Mouse (Mus musculus): ENCODE measurements around the gene Aebp1.
"Not testable (repeated sequence)": the region's sequence is repeated elsewhere in the genome, so short reads cannot be mapped to it uniquely, and the experiment has no call there.

Gene Aebp1

DNA sequence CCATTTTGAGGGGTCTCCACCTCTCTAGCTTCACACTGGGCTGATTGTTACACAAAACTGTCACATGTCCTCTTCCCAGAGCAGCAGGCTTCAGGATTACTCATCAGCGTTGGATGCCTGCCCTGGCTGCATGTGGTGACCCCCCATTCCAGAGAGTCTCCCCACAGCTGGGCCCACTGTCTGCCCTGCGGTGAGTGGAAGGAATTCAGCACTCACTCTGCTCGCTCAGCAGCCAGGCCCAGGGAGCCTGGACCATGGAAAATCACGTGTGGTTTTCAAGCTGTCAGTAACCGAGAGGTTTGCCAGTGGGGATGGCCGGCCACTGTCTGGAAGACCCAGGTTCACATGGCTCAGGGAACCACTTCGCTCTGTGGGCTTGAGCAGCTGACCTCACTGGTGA is 5.8 kb upstream of the Aebp1 start:
- DNase-seq (ENCODE audit: low spot score in 2 of 2): no peak

DNA sequence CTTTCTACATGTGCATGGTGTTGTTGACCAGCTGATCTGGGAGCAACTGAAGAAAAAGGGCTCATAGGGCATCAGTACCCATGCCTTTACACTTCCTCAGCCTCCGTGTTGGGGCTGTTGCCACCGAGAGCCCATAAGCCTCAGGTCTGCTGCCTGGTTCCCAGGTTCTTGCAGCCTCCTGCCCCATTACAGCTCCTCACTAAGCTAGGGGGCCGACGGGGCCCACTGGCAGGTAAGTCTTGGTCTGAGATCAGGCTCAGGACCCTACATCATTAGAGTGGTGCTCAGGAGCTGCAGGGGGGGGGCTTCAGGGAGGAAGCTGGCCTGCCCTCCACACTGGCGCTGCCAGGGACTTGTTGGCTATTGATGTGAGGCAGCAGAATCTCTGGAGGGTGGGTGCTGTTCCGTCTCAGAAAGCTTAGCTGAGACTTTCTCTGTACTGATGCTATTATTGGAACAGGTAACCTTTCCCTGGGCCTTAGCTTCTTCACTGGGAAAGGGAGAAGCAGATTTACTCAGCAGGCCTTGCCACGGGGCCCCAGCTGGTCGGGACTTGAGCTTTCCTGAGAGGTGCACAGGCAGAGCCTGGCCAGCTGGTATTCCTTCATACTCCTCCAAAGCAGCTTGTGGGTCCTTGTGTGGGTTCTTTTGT is 5.1 kb upstream of the Aebp1 start:
- no peak for DNase-seq (ENCODE audit: low spot score in 2 of 2)

DNA sequence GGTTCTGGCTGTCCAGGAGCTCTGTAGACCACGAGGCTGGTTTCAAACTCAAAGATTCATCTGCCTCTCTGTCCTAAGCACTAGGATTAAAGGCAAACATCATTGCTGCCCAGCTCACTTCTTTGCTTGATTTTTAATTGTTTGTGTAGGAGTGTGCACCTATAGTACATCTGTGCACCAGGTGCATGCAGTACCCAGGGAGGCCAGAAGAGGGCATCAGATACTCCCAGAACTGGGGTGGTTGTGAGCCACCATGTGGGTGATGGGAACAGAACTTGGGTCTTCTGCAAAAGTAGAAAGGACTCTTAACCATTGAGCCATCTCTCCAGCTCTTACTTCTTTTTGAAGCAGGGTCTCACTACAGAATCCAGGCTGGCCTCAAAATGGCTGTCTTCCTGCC is 3.0 kb upstream of the Aebp1 start:
- no peak for DNase-seq (ENCODE audit: low spot score in 2 of 2)

DNA sequence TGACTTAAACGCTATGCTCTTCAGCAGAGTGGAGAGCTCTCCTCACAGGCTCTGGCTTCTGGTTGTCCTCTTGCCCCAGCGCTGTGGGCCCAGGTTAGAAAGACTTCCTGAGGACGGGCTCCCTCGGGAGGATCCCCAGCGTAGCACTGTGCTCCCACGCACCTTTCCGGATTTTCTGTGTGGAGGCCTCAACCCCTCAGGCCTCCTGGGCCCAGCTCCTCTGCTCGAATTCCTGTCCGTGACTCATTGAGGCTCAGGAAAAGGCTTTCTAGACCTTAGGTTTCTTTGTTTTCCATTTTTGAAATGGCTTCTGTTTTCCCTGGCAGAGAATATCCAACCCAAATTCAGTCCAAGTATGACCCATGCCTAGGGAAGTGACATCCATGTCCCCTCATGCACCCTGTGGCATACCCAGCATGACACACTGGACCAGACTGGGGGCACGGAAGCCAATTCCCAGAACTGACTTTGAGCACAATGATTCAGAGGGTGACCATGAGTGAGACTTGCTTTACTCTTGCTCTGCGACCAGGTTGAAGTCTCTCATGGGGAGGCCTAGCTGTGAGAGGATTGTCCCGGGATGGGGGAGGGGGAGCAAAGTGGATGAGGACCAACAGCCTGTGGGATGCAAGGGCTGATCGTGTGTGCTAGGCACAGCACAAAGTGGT is 1.7 kb upstream of the Aebp1 start:
- DNase-seq (ENCODE audit: low spot score in 2 of 2): no peak

DNA sequence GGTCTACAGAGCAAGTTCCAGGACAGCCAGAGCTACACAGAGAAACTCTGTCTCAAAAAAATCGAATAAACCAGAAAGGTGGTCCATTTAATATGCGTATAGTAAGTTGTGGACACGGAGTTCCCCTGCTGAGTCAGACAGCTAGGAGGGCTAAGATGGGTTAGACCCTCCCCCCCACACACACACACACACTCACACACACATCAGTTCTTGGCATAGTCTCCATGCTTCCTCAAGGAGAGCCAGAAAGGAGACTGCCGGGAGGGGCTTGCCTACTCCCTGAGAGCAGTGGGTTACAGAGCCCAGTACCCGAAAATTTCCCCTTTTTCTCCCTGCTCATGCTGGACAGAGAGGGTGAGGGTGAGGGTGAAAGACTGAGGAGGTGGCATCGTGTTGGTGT is 1.1 kb upstream of the Aebp1 start:
- DNase-seq (ENCODE audit: low spot score in 2 of 2): no peak

DNA sequence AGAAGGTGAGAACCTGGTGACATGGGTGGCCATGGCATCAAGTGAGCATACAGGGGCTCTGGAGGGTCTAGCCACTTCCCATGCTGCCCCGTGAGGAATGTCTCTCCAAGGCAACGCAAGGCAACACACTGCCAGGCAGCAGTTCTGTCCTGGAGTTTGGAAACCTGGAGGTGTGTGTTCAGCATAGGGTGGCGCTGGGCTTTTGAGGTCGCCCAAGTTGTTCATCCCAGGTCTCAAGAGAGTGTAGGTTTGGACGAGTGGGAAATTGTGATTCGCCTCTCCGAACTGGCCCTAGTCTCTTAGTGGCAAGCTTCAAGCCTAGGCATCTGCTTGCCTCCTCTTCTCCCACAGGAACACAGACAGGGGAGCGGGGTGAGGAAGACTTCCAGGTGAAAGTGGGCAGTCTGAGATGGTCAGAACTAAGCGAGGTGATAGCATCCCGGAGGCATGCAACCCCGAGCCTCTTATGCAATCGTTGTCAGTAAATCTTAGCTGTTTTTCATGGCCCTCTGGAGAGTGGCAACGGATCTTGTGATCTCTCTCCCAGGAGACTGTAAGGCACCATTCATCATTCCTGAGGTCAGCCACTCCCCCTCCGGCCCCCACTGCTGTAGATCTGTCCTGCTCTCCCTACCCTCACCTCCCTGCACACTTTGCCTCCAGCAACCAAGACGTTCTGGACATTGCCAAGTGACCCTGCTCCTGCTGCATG is 803 bp downstream of the Aebp1 start:
- no peak for DNase-seq (ENCODE audit: low spot score in 2 of 2)

DNA sequence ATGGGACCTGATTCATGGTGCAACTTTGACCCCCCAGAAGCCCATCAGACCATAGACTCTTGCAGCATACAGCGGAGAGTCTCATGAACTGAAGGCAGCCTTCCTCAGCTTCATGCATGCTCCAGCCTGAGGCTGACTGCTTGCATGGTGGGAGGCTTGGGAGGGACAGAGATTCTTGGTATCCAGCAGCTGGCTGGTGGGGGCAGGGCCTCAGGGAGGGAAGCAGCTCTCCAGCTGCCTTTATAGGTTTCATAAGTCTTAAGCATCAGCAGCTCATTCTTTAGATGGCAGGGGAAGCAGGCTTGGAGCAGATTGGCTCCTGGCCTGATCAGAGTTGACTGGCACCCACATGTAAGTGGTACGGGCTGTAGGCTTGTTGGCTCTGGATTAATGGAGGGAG is 5.4 kb downstream of the Aebp1 start:
- DNase-seq (ENCODE audit: low spot score in 2 of 2): no peak

DNA sequence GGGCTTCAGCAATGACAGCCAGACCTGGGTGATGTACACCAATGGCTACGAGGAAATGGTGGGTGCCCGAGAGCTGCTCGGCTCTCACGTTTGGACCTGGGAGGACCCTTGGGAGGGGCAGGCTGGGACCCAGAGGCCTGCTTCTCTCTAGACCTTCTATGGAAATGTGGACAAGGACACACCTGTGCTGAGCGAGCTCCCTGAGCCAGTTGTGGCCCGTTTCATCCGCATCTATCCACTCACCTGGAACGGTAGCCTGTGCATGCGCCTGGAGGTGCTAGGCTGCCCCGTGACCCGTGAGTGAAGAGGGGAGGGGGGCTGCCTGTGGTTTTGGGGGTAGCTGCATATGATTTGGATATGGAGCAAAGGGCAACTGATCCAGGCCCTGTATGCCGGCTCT is 6.6 kb downstream of the Aebp1 start:
- DNase-seq (ENCODE audit: low spot score in 2 of 2): no peak

DNA sequence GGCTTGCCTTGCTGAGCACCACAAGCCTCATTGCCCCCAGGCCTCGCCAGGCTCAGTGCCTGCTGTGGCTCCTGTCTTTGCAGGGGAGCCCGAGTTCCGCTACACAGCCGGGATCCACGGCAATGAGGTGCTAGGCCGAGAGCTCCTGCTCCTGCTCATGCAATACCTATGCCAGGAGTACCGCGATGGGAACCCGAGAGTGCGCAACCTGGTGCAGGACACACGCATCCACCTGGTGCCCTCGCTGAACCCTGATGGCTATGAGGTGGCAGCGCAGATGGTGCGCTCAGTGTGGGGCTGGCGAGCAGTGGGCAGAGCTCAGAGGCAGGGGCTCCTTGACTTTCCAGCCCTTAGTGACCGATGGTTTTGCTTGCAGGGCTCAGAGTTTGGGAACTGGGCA is 7.6 kb downstream of the Aebp1 start:
- no peak for DNase-seq (ENCODE audit: low spot score in 2 of 2)

DNA sequence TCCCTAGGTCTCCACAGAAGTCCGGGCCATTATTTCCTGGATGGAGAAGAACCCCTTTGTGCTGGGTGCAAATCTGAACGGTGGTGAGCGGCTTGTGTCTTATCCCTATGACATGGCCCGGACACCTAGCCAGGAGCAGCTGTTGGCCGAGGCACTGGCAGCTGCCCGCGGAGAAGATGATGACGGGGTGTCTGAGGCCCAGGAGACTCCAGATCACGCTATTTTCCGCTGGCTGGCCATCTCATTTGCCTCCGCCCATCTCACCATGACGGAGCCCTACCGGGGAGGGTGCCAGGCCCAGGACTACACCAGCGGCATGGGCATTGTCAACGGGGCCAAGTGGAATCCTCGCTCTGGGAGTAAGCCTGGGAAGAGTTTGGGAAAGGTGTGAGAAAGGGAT is 8.3 kb downstream of the Aebp1 start:
- no peak for DNase-seq (ENCODE audit: low spot score in 2 of 2)

DNA sequence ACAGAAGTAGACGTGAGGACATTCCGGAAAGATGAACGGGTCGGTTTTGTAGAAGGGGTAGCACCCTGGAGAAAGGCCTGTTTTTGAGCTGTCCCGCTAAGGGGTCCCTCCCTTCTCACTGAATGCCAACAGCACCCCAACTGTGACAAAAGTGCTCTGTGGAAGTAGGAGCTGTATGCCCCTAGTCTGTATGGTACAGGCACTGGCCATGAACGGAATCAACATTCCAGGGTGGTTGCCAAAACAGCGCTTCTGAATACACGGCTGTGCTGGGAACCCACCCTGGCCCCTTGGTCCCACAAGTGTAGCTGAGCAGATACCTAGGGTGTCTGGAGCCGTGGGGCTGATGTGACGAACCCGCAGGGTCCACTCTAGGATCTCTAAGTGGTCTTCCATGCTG is 11.0 kb downstream of the Aebp1 start:
- DNase-seq (ENCODE audit: low spot score in 2 of 2): no peak

DNA sequence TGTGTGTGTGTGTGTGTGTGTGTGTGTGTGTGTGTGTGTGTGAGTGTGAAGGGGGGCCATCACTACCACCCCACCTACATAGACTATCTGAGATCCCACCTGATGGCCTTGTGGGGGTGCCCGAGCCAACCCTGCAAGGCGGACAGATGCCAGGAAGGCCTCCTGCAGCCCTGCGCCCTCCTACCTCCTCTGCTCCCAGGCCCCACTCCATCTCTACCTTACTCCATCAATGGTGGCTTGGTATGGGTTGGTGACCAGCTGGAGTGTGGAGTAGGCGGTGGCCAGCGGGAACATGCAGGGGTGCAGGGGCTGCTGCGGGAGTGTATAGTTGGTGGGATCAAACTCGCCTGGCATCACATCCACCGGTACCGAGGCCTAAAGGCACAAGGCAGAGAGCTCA is 11.4 kb downstream of the Aebp1 start:
- DNase-seq (ENCODE audit: low spot score in 2 of 2): no peak

DNA sequence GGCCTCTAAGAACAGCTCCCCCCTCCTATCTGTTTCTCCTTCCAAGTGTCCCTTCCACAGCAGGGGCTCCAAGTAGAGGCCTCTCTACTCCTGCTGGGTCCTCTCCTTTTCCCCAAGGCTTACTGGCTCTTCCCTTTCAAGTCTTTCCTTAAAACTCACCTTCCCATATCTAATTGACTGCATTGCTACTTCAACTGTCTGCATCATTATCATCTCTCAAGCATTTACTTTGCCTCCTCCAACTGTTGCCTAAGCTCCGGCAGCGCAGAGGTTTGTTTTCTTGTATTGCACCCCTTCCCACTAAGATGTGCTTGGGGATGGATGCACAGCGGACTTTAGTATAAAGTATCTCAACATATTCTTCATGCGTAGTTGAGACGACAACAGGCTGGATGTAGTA is 15.7 kb downstream of the Aebp1 start:
- no peak for DNase-seq (ENCODE audit: low spot score in 2 of 2)

DNA sequence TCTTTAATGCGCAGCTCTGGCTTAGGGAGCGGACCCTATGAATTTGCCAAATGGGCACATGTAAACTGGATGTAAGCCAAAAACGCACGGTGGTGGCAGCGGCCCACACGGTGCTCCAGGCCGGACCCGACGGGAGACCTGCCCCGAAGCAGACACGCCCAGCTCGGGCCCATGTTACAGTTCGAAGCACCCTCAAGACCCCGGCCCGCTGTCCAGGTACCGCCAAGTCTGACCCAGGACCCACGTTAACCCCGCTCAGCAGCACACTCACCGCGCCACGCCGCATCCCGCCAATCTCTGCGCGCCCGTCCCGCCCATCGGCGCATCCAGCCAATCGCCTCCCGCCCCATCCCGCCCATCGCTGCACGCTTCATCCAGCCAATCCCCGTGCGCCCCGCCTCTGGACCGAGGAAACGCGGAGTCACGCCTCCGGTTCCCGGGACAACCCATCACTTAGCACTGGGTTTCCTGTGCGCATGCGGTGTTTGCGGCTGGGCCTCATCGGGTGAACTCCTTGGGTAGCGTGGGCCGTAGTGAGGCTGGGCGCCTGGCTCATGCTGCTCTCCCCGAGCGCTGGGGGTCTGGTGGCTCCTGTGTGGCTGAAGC is 16.3 kb downstream of the Aebp1 start, which contains the start of gene Pold2:
TSS of gene Pold2 (minus strand) at position 372 of the 606 bp plus-strand sequence.
- peak; percentile 92 to 98 for DNase-seq (ENCODE audit: low spot score in 2 of 2)

DNA sequence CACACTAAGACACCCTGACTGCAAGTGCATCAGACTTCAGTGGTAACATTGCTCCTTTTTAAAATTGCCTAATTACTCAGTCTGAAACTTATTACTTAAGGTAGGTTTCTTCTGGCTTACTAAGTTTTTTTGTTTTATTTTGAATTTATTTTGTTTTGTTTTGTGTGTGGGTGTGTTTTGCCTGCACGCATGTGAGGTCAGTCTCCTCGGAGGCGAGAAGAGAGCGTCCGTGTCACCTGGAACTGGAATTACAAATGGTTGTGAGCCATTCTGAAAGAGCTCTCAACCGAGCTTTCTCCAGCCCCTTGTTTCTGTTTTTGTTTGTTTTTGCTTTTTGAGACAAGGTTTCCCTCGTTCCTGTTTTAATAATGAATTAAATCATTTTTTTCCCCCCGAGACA is 16.9 kb downstream of the Aebp1 start:
- no peak for DNase-seq (ENCODE audit: low spot score in 2 of 2)

DNA sequence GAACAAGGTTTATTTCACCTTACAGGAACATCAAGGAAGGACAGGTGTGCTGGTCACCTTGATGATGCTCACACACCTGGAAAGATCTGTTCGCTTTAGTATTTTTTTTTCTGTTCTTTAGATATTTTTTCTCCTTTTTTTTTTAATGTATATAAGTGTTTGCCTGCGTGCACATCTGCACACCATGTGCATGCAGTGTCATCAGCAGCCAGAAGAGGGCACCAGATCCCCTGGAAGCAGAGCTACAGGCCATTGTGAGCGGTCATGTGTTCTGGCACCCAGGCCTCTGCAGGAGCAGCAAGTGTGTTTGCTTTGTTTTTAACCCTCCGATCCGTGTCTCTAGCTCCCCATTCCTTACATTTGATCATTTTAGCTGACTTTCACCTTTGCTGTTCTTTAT is 18.2 kb downstream of the Aebp1 start:
- DNase-seq (ENCODE audit: low spot score in 2 of 2): peak; percentile 45 to 80

DNA sequence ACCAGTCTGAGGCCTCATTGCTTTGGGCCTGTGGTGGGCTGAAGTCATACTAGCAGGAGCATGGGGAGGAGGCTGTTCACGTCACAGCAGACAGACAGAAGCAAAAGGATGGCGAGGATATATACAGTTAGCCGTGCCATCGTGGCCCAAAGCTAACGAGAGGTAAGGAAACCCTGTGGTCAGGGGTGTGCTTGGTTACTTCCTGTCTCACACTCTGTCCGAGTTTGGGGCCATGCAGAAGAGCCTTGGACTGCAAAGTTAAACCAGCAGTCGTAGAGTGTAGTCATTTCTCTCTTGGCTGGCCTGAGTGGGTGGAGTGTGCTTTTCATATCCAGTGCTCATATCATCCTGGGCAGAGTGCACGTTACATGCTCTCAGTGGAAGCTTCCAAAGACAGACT is 20.8 kb downstream of the Aebp1 start:
- no peak for DNase-seq (ENCODE audit: low spot score in 2 of 2)

DNA sequence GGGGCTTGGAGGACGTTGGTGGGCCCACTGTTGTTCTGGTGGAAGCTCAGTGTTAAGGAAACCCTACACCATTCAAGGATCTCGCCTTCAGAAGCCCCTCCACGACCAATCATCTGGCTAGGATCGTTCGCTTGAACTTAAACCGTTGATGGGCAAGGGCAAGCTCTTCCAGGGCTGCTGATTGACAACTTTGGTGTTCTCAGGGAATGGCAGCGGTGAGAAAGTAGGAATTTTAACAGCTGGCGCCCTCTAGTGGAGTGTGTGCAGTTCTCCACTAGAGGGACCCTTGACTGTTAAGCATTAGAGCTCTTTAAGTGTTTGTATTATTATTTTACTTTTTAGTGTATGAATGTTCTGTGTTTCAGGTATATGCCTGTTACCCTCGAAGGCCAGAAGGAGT is 24.4 kb downstream of the Aebp1 start:
- DNase-seq (ENCODE audit: low spot score in 2 of 2): peak in 1 of 2 experiments; percentile 73

DNA sequence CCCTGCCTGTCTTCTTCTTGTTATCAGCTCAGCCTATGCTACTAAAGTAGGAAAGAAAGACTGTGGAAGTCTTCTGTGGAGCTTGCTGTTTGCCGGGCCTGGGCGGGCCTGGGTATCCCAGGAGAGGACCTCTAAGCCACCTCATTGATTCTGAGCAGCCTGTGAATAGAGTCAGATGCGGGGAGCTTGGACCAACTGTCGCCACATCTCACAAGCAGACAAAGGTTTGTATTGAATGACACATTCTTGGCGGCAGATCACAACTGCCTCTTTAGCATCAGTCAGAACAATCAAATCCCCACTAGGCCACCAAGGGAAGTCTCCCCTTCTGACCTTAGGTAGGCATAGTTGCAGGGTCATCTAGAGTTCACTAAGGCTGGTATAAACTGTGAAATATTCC is 25.5 kb downstream of the Aebp1 start:
- DNase-seq (ENCODE audit: low spot score in 2 of 2): no peak

DNA sequence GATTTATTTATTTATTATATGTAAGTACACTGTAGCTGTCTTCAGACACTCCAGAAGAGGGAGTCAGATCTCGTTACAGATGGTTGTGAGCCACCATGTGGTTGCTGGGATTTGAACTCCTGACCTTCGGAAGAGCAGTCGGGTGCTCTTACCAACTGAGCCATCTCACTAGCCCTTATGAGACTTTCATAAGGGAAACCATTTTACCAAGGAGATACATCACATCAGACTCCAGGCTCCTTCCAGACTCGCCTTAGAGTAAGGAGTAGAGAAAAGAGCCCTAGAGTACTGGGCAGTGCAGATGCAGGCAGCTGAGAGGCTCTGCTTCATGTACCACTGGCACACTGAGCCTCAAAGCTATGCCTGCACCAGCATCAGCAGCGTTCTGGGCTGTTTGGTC is 26.8 kb downstream of the Aebp1 start:
- DNase-seq (ENCODE audit: low spot score in 2 of 2): not testable (repeated sequence)

DNA sequence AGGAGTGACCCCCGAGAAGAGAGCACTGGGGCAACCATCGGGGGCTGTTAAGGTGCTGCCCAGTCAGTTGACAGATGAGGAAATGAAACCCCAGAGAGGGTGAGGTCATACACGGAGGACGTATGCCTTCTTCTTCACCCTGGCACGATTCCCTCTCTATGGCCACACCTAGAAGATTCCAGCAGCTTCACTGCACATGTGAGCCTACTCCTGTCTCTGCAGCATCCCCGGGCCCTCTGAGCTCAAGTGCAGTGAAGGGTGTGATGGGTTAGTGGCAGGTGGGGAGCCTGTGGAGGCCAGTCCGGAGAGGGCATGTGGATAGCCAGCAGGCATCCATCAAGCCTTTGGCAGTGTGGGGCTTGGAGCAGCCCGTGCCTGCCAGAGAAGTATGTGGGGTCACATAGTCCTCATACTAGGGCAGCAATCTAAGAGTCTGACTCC is 30.4 kb downstream of the Aebp1 start:
- no peak for DNase-seq (ENCODE audit: low spot score in 2 of 2)

DNA sequence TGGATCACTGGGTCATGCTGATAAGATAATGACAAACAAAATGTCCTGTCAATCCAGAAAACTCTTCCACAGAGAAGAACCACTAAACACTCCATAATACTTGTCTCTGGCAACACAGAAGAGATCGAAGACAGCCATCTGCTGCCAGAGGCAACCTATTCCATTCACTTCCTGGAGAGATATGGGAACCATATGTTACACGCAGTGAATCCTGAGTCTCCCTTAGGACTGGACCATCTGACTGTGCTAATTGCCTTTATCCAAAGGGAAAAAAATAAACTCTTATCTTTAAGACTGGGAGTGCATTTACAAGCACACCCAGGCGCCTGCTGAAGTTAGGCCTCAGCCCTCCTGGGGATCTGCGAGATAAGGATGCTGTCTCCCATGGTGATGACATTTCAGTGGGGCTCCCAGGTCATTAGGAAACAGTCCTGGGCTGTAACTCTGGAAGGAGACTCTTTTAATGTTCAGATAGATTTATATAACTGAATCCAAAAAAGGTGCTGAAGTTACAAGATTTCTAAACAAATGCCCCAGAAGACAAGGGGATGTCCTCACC is 31.1 kb downstream of the Aebp1 start:
- no peak for DNase-seq (ENCODE audit: low spot score in 2 of 2)

Measured in spleen, postnatal 10 days (tissue).